Mouse (Mus musculus): ENCODE measurements around the gene Olfr985. TPM values are rescaled to one million over a fixed set of nuclear protein-coding genes. Genes with fewer than 3 reads are reported as not detected.

Olfr985 gene
- polyA plus RNA-seq (2012; rRNA removed), result not detected in 2 replicates

DNA sequence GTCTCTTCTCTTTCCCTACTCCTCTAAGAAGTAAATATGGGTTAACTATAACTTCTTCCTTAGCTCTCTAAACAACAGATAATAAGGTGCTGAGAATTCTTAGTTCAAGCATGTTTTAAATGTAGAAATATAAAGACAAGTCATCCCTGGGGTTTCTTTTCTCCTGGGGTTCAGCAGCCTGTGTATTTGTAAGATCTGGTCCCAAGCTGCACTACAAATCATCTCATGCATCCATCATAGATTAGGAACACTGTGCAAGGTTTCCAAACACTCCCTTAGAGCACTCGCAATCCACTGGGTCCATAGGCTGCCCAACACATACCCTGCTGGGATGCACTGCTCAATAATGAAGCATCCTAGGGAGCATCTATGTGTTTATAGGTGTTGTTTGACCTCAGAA lies at the start of gene Olfr985:
TSS of gene Olfr985 (minus strand) at position 101 of the 400 bp plus-strand sequence.
- no peaks in the 10 kb centered on the region for H3K27me3 ChIP-seq (ENCODE audit: control insufficient read depth, insufficient read depth, low read length)
- no peaks in the 10 kb centered on the region for H3K4me1 ChIP-seq (replicated peaks; ENCODE audit: control insufficient read depth, insufficient read depth, low read length)
- TF ChIP-seq POLR2A (IDR thresholded peaks at IDR 0.05; ENCODE audit: control insufficient read depth, extremely low read depth, insufficient read depth, low read length, poor library complexity) (no peak), CTCF (IDR thresholded peaks at IDR 0.05; ENCODE audit: borderline replicate concordance, control insufficient read depth, extremely low read depth, insufficient read depth, low read length, poor library complexity) (no peak)
- H3K27ac ChIP-seq (ENCODE audit: control insufficient read depth, insufficient read depth, low read length), result no peak within 1 kb of the TSS
- WGBS, result 91% methylated on average over 1 of the region's 1 CpGs
- H3K36me3 ChIP-seq (ENCODE audit: control insufficient read depth, insufficient read depth, low read length), result no peaks in the 10 kb centered on the region
- no peak within 1 kb of the TSS for H3K4me3 ChIP-seq (ENCODE audit: control insufficient read depth, insufficient read depth, low read length)
- no peak for DNase-seq

DNA sequence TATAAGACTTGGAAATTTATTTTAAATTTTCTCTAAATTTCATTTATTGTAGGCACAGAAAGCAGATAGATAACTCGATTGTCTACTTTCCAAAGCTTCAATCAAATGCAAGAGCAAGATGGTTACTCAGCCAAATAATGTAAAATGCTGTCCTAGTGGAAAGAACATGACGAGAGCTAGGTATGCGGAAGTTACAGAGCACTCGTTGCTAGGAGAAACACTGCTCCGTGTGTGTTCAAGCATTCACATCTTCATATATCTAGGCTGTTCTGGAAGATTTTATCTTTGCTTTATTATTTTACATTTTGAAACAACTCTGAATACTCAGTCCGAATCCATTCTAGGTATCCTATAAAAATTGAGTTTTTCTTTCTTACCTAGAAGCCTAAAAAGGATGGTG lies 47.0 kb upstream of the Olfr985 start:
- no peaks in the 10 kb centered on the region for H3K36me3 ChIP-seq (ENCODE audit: control insufficient read depth, insufficient read depth, low read length)
- no peak overlapping the region for H3K4me3 ChIP-seq (ENCODE audit: control insufficient read depth, insufficient read depth, low read length)
- WGBS, result 93% methylated on average over 6 of the region's 6 CpGs
- no peak for DNase-seq
- TF ChIP-seq CTCF (IDR thresholded peaks at IDR 0.05; ENCODE audit: borderline replicate concordance, control insufficient read depth, extremely low read depth, insufficient read depth, low read length, poor library complexity) (no peak), POLR2A (IDR thresholded peaks at IDR 0.05; ENCODE audit: control insufficient read depth, extremely low read depth, insufficient read depth, low read length, poor library complexity) (no peak)
- H3K27ac ChIP-seq (ENCODE audit: control insufficient read depth, insufficient read depth, low read length), result no peak overlapping the region
- no peaks in the 10 kb centered on the region for H3K27me3 ChIP-seq (ENCODE audit: control insufficient read depth, insufficient read depth, low read length)
- H3K4me1 ChIP-seq (replicated peaks; ENCODE audit: control insufficient read depth, insufficient read depth, low read length), result no peaks in the 10 kb centered on the region

DNA sequence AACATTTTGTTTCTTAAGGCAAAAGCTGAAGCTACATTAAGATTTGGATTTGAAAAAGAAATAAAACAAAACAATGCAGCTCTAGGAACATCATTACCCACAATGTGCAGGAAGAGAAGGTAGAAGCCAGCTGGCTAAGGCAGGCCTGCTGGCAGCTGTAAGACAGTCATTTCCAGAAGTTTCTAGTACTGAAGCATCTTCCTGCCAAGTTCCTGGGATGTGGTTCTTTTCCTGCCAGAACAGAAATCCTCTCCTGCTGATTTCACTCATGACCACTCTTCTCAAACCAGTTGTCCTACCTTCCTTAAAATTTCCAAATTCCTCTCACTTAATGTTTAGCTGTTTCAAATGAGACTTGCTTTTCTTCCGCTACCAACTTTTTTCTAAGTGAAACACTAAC lies 36.5 kb upstream of the Olfr985 start:
- H3K4me3 ChIP-seq (ENCODE audit: control insufficient read depth, insufficient read depth, low read length), result no peak overlapping the region
- no peaks in the 10 kb centered on the region for H3K27me3 ChIP-seq (ENCODE audit: control insufficient read depth, insufficient read depth, low read length)
- no peak for DNase-seq
- no peak for TF ChIP-seq POLR2A (IDR thresholded peaks at IDR 0.05; ENCODE audit: control insufficient read depth, extremely low read depth, insufficient read depth, low read length, poor library complexity)
- no peak for TF ChIP-seq CTCF (IDR thresholded peaks at IDR 0.05; ENCODE audit: borderline replicate concordance, control insufficient read depth, extremely low read depth, insufficient read depth, low read length, poor library complexity)
- H3K36me3 ChIP-seq (ENCODE audit: control insufficient read depth, insufficient read depth, low read length), result no peaks in the 10 kb centered on the region
- WGBS, result 98% methylated on average over 1 of the region's 1 CpGs
- no peak overlapping the region for H3K27ac ChIP-seq (ENCODE audit: control insufficient read depth, insufficient read depth, low read length)
- H3K4me1 ChIP-seq (replicated peaks; ENCODE audit: control insufficient read depth, insufficient read depth, low read length), result no peaks in the 10 kb centered on the region

DNA sequence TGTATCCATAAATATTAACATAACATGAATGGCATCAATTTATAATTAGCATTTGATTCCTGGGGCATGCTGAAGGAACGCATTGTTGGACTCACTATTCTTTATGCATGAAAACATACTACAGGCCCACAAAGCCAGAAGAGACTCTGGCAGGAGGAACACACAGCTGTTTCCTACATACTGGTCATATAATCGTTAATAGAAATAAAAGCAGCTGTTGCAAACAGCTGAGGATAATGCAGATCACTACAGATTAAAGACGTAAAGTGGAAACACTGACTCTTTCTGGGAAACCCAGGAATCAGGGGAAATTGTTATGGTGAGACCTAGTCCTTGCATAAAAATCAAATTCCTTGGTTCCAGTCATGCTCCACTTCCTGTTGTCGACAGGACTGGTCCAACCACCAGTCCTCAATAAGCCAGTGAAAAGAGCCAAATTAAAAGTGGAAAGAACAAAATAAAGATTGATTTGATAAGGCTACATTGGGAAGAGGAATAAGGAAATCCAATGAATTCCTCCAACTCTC lies 25.2 kb upstream of the Olfr985 start:
- Histone ChIP-seq H3K4me1 (replicated peaks; ENCODE audit: control insufficient read depth, insufficient read depth, low read length) (no peaks in the 10 kb centered on the region), H3K27me3 (ENCODE audit: control insufficient read depth, insufficient read depth, low read length) (no peaks in the 10 kb centered on the region), H3K4me3 (ENCODE audit: control insufficient read depth, insufficient read depth, low read length) (no peak overlapping the region), H3K27ac (ENCODE audit: control insufficient read depth, insufficient read depth, low read length) (no peak overlapping the region), H3K36me3 (ENCODE audit: control insufficient read depth, insufficient read depth, low read length) (no peaks in the 10 kb centered on the region)
- WGBS, result 75% methylated on average over 4 of the region's 4 CpGs
- no peak for DNase-seq
- no peak for TF ChIP-seq CTCF (IDR thresholded peaks at IDR 0.05; ENCODE audit: borderline replicate concordance, control insufficient read depth, extremely low read depth, insufficient read depth, low read length, poor library complexity)

DNA sequence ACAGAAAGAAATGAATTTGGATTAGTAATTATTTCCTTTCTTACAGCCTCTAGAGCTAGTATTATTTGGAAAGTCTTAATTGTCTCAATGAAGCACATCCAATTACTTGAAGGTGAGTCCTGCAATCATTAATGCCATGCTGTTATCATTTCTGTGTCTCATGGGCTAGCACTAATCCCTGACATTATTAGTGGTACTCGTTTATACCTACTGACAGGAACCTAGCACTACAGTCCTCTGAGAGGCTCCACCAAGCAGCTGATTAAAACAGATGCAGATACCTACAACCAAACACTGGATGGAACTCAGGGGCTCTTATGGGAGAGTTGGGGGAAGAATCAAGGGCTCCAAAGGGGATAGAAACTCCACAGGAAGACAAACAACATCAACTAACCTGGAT lies 11.6 kb upstream of the Olfr985 start:
- no peak for DNase-seq
- 79% methylated on average over 1 of the region's 1 CpGs for WGBS
- Histone ChIP-seq H3K27ac (ENCODE audit: control insufficient read depth, insufficient read depth, low read length) (no peak overlapping the region), H3K36me3 (ENCODE audit: control insufficient read depth, insufficient read depth, low read length) (no peaks in the 10 kb centered on the region), H3K4me3 (ENCODE audit: control insufficient read depth, insufficient read depth, low read length) (no peak overlapping the region), H3K27me3 (ENCODE audit: control insufficient read depth, insufficient read depth, low read length) (no peaks in the 10 kb centered on the region), H3K4me1 (replicated peaks; ENCODE audit: control insufficient read depth, insufficient read depth, low read length) (no peaks in the 10 kb centered on the region)
- TF ChIP-seq POLR2A (IDR thresholded peaks at IDR 0.05; ENCODE audit: control insufficient read depth, extremely low read depth, insufficient read depth, low read length, poor library complexity) (no peak), CTCF (IDR thresholded peaks at IDR 0.05; ENCODE audit: borderline replicate concordance, control insufficient read depth, extremely low read depth, insufficient read depth, low read length, poor library complexity) (no peak)

DNA sequence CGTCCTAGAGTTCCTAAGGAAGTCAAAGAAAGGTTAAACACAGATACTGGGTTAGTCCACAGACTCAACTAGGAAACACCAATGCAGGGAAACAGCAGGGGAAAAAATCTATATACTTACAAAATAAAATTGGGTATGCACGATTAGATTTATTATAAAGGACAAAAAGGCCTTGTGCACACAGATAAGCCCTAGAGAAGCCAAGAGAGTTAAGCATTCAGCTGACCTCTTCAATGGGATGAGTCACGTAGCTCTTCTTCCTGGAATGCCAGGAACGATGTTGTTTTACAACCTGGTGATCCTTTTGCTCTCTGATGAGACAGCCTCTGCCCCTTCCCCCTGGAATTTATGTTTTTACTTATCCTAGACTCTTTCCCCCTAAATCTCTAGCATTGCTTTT lies 9.5 kb upstream of the Olfr985 start:
- TF ChIP-seq POLR2A (IDR thresholded peaks at IDR 0.05; ENCODE audit: control insufficient read depth, extremely low read depth, insufficient read depth, low read length, poor library complexity) (no peak), CTCF (IDR thresholded peaks at IDR 0.05; ENCODE audit: borderline replicate concordance, control insufficient read depth, extremely low read depth, insufficient read depth, low read length, poor library complexity) (no peak)
- H3K27ac ChIP-seq (ENCODE audit: control insufficient read depth, insufficient read depth, low read length), result no peak overlapping the region
- DNase-seq, result no peak
- no peaks in the 10 kb centered on the region for H3K4me1 ChIP-seq (replicated peaks; ENCODE audit: control insufficient read depth, insufficient read depth, low read length)
- no peaks in the 10 kb centered on the region for H3K36me3 ChIP-seq (ENCODE audit: control insufficient read depth, insufficient read depth, low read length)
- no peak overlapping the region for H3K4me3 ChIP-seq (ENCODE audit: control insufficient read depth, insufficient read depth, low read length)
- 87% methylated on average over 4 of the region's 4 CpGs for WGBS
- H3K27me3 ChIP-seq (ENCODE audit: control insufficient read depth, insufficient read depth, low read length), result no peaks in the 10 kb centered on the region
